Mouse (Mus musculus) Patski (cell line): Measurements from ENCODE around the gene Ccl2. TPM values are rescaled to one million over a fixed set of nuclear protein-coding genes. Genes with fewer than 3 reads are reported as not detected.

Source experiments
- ATAC-seq: fragments of 100-300 bp; one replicate; pipeline ENCODE4 v1.8.0; 2021
- CTCF ChIA-PET: fragments of 350-600 bp; sonication (Branson Sonifier 250); formaldehyde crosslinking; loops from one replicate; lab custom pipeline; 2022; ENCODE audit warnings: inconsistent platforms; lab: Charles Lee
- POLR2A ChIA-PET: fragments of 350-600 bp; sonication (Branson Sonifier 250); formaldehyde crosslinking; loops from one replicate; lab custom pipeline; 2022; ENCODE audit warnings: antibody characterized with exemption, inconsistent platforms; lab: Charles Lee
- DNase-seq: peaks from one replicate; pipeline ENCODE4 v3.0.0-alpha.2; 2011; ENCODE audit warnings: low read depth, low spot score
- H3K27me3 ChIP-seq: fragments of 371-371 bp; one replicate; pipeline ENCODE4 v1.5.1; 2021
- CTCF ChIP-seq: fragments of 100-300 bp; IDR thresholded peaks from one replicate; pipeline ENCODE4 v1.5.1; 2021
- in situ Hi-C: fragments of 300-500 bp; cut with MboI; formaldehyde crosslinking; loops from 3 replicates; pipeline ENCODE4 v1.11.1; 2018; ENCODE audit warnings: low pct_unique_long_range_greater_than_20kb, mixed read lengths
- polyA plus RNA-seq: library from polyadenylated mRNA; unstranded; gene quantifications from one replicate; pipeline ENCODE4 v1.2.3, GENCODE M21; 2021

Ccl2 gene
- polyA plus RNA-seq: 382 TPM

DNA sequence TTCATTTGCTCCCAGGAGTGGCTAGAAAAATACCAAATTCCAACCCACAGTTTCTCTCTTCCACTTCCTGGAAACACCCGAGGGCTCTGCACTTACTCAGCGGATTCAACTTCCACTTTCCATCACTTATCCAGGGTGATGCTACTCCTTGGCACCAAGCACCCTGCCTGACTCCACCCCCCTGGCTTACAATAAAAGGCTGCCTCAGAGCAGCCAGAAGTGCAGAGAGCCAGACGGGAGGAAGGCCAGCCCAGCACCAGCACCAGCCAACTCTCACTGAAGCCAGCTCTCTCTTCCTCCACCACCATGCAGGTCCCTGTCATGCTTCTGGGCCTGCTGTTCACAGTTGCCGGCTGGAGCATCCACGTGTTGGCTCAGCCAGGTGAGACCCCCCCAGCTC, at the start of gene Ccl2:
TSS of gene Ccl2 (plus strand) at position 216 of the 400 bp plus-strand sequence.
- ChIA-PET CTCF (interaction anchor here (1.1 to 7.1 kb wide), 7 partner anchors 9 to 141 kb away, joined by 3 to 43 read pairs (median 5); no protein-coding TSS in a partner anchor), POLR2A (interaction anchor here (0.9 to 2.0 kb wide), 6 partner anchors 9 to 139 kb away, joined by 3 to 7 read pairs (median 5); no protein-coding TSS in a partner anchor)

DNA sequence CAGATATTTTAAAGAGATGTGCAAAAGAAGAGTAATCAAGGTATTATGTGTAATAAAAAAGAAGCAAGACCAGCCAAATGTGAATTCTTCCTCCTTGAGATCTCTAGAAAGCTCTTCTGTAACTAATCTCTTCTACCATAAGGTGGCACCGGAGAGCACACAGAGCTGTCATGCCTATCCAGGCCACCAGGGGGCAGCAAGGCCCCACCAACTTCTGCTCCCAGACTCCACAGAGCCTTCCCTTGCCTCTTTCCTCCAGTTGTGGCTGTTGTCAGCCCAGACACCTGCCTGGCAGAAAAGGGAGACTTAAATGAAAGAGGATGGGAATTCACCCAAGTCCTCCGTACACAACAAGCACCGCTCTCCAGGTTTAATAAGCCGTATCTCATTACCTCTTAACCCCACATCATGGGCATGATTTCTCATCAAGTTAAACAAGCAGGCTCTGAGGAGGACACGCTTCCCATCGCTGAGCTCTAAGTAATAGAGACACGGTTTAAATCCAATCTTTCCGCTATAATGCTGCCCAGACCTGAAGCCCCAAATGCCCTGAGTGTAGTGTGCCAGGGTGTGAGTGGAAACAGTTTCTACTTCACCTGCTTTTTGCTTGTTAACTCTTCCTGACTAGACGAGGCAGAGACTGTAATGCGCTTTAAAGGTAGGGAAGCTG, 39.1 kb upstream of the Ccl2 start:
- in situ Hi-C loops: loop anchor here (5.0 kb wide), 2 partner anchors 51 to 181 kb away; partner anchors contain the start of gene Ccl7
- ATAC-seq: peak; percentile 49
- H3K27me3 ChIP-seq: no peaks in the 10 kb centered on the region
- ChIA-PET POLR2A (interaction anchor here (0.6 to 1.0 kb wide), 3 partner anchors 10 to 35 kb away, joined by 3 to 5 read pairs (median 3); no protein-coding TSS in a partner anchor), CTCF (interaction anchor here (0.6 to 8.2 kb wide), 27 partner anchors 9 to 208 kb away, joined by 3 to 156 read pairs (median 4); partner anchors contain the start of genes Ccl2, Ccl7 and Gm17268)
- DNase-seq: no peak
- TF ChIP-seq CTCF: peak; percentile 100

More for the DNA sequence above, at the start of gene Ccl2:
- TF ChIP-seq CTCF: no peak
- DNase-seq: no peak
- in situ Hi-C loops: loop anchor here (25.0 kb wide), 1 partner anchor 827 kb away; the partner anchor contains the start of gene Rffl
- peak; percentile 47 for ATAC-seq
- H3K27me3 ChIP-seq: no peaks in the 10 kb centered on the region

DNA sequence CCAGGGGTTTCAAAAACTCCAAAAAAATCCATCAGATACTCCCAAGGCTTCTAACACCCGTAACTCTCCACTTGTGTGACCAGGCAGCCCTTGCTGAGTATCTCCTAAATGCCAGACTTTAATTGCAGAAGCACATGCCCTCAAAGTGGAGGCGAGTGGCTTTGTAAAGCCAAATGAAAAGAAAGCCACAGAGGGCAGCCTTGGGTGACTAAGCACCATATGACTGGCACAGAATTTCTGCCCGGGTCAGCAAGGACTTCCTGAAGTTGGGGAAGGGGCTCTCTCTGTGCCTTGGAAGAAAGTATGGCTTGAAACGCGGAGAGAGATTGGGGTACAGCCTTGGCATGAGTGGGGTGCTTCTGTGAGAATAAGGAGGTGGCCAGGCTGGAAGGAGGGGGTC, 38.3 kb upstream of the Ccl2 start:
- TF ChIP-seq CTCF: no peak
- no peaks in the 10 kb centered on the region for H3K27me3 ChIP-seq
- ATAC-seq (no peak), DNase-seq (no peak)
- ChIA-PET POLR2A (interaction anchor here (0.6 to 0.9 kb wide), 2 partner anchors 23 to 34 kb away, joined by 3 to 5 read pairs; no protein-coding TSS in a partner anchor), CTCF (interaction anchor here (0.6 to 8.2 kb wide), 18 partner anchors 8 to 207 kb away, joined by 3 to 156 read pairs (median 4); partner anchors contain the start of genes Ccl2, Ccl7 and Gm17268)
- in situ Hi-C loops: loop anchor here (5.0 kb wide), 2 partner anchors 50 to 180 kb away; partner anchors contain the start of gene Ccl7

GRCm38 (mm10) chr11:81998646-81999045, 36.7 kb upstream of the Ccl2 start:
- TF ChIP-seq CTCF: no peak
- no peaks in the 10 kb centered on the region for H3K27me3 ChIP-seq
- in situ Hi-C loops: loop anchor here (5.0 kb wide), 2 partner anchors 49 to 179 kb away; partner anchors contain the start of gene Ccl7
- POLR2A ChIA-PET: no interaction called here
- ATAC-seq (no peak), DNase-seq (no peak)
- CTCF ChIA-PET: interaction anchor here (0.6 to 8.2 kb wide), 5 partner anchors 32 to 178 kb away, joined by 3 to 156 read pairs (median 3); partner anchors contain the start of gene Ccl7

GRCm38 (mm10) chr11:81999469-81999868, 35.9 kb upstream of the Ccl2 start:
- no peak for TF ChIP-seq CTCF
- POLR2A ChIA-PET: no interaction called here
- H3K27me3 ChIP-seq: no peaks in the 10 kb centered on the region
- CTCF ChIA-PET: interaction anchor here (0.9 to 8.2 kb wide), 5 partner anchors 17 to 178 kb away, joined by 3 to 156 read pairs (median 3); no protein-coding TSS in a partner anchor
- in situ Hi-C loops: loop anchor here (5.0 kb wide), 2 partner anchors 48 to 178 kb away; partner anchors contain the start of gene Ccl7
- no peak for DNase-seq
- no peak for ATAC-seq

- no peak for ATAC-seq
- no peak for TF ChIP-seq CTCF
- no peaks in the 10 kb centered on the region for H3K27me3 ChIP-seq
- no peak for DNase-seq
- ChIA-PET POLR2A (interaction anchor here (0.6 kb wide), 1 partner anchor 111 kb away, joined by 7 read pairs; no protein-coding TSS in a partner anchor), CTCF (interaction anchor here (1.2 to 8.2 kb wide), 5 partner anchors 18 to 177 kb away, joined by 3 to 156 read pairs (median 5); partner anchors contain the start of gene Ccl2)
- in situ Hi-C loops: no loop called here
These were observed 34.8 kb upstream of the Ccl2 start for GRCm38 (mm10) chr11:82000581-82000980.

DNA sequence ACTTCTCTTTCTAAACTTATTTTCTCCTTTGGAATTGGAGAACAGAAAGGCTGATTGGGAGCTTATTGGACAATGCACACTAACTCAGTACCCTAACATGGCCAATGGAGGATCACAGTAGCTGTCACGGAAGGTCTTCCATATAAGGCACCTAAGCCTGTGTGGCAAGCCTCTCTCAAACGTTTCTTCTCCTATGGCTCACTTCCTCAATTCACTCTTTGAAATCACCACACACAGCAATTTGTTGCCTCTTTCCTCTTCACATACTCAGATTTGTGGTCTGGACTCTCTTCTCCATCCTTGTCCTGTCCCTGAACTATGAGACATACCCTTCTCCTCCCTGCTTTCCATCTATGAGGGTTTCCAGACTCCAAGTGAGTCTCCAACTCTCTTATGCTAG, 30.6 kb upstream of the Ccl2 start:
- CTCF ChIA-PET: interaction anchor here (0.6 to 1.9 kb wide), 6 partner anchors 25 to 170 kb away, joined by 3 to 8 read pairs (median 3); partner anchors contain the start of gene Ccl7

DNA sequence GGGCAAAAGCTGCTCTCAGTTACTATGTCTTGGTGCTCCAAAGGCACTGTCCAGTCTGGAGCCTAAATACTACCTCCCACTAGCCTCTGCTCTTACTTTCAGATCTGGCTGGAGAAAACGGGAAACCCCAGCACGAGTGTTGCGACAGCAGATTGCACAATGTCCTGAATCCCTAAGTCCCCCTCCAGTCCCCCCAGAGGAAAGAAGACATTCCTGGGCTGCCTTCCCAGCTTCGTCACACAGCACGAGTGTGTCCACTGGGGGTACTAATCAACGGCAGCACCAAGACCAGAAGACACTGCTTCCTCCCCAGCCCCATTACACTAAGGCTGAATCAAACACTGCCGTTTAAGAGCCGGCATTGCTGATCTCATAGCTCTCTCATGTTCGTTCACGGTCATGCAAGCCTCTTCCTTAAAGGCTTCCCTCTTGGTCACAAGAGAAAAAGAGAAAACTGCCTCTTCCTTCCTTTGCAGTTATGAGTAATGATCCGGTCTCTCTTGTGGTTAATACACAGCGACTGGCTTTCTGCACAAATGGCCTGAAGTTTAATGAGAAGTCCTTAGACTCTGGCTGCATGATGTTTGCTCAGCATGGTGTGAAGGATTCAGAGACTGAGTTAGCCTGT, 28.5 kb upstream of the Ccl2 start:
- ATAC-seq (peak; percentile 90), DNase-seq (peak; percentile 87)
- ChIA-PET CTCF (interaction anchor here (0.8 to 1.8 kb wide), 6 partner anchors 9 to 168 kb away, joined by 3 to 10 read pairs (median 4); no protein-coding TSS in a partner anchor), POLR2A (interaction anchor here (0.6 to 1.4 kb wide), 2 partner anchors 28 to 851 kb away, joined by 4 to 7 read pairs; partner anchors contain the start of gene Ccl2)
- no peak for TF ChIP-seq CTCF
- H3K27me3 ChIP-seq: no peaks in the 10 kb centered on the region
- in situ Hi-C loops: no loop called here

More for the DNA sequence above, 30.6 kb upstream of the Ccl2 start:
- POLR2A ChIA-PET: interaction anchor here (1.3 to 2.2 kb wide), 2 partner anchors 14 to 31 kb away, joined by 4 to 7 read pairs; partner anchors contain the start of gene Ccl2
- DNase-seq (no peak), ATAC-seq (no peak)
- in situ Hi-C loops: no loop called here
- no peak for TF ChIP-seq CTCF
- no peaks in the 10 kb centered on the region for H3K27me3 ChIP-seq

DNA sequence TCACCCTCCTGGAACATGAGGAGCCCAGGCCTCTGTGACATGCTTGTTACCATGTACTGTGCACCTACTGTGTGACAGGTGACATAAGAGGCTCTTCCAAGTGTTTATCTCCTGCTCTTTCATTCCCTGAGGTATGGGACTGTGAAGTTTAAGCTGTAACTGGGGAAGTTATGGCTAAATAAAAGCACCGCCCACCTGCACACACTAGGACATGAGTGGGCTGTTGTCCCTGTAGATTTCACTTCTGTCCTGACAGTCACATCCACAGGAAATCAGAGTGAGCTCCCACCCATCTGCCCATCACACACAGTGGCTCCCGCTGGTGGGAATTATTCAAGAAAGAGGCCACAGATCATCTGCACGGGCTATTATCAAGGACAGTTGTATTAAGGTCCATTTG, 25.3 kb upstream of the Ccl2 start:
- DNase-seq: no peak
- in situ Hi-C loops: no loop called here
- ChIA-PET POLR2A (no interaction called here), CTCF (no interaction called here)
- H3K27me3 ChIP-seq: no peaks in the 10 kb centered on the region
- no peak for ATAC-seq
- no peak for TF ChIP-seq CTCF
